Mouse (Mus musculus): Measurements from ENCODE around the gene BC029722. TPM values are rescaled to one million over a fixed set of nuclear protein-coding genes. Genes with fewer than 3 reads are reported as not detected.
"Not testable (repeated sequence)": the region's sequence is repeated elsewhere in the genome, so short reads cannot be mapped to it uniquely, and the experiment has no call there.

Gene BC029722
- total RNA-seq (2021): 100 to 1,000 TPM; 171 to 240 TPM
- long read RNA-seq, experiment 1, transcript BC029722-201 (2 exons, 1,615 nt): major isoform, 60 of 71 reads
- long read RNA-seq, experiment 1, partial matches to known transcripts: 0 of 71 reads
- long read RNA-seq, experiment 1, other reads (novel, unspliced or antisense): 11 of 71 reads
- long read RNA-seq, experiment 2, transcript BC029722-201 (2 exons, 1,615 nt): major isoform, 153 of 206 reads
- long read RNA-seq, experiment 2, partial matches to known transcripts: 0 of 206 reads
- long read RNA-seq, experiment 2, other reads (novel, unspliced or antisense): 53 of 206 reads

- no peak for DNase-seq (ENCODE audit: low spot score in 2 of 2)
Observed at GRCm38 (mm10) chr2:155819392-155819448, at the start of gene BC029722. BC029722 (minus strand) TSS chr2:155819426.

GRCm38 (mm10) chr2:155868320-155868719 lies 49.1 kb upstream of the BC029722 start:
- DNase-seq (ENCODE audit: low spot score in 2 of 2): no peak

GRCm38 (mm10) chr2:155863301-155863867 lies 44.2 kb upstream of the BC029722 start:
- DNase-seq (ENCODE audit: low spot score in 2 of 2): no peak

GRCm38 (mm10) chr2:155862573-155863300 lies 43.5 kb upstream of the BC029722 start:
- DNase-seq (ENCODE audit: low spot score in 2 of 2): no peak

GRCm38 (mm10) chr2:155861581-155861980 lies 42.4 kb upstream of the BC029722 start:
- peak in 1 of 2 experiments; percentile 19 for DNase-seq (ENCODE audit: low spot score in 2 of 2)

- DNase-seq (ENCODE audit: low spot score in 2 of 2): no peak
Observed at GRCm38 (mm10) chr2:155860102-155860501, 40.9 kb upstream of the BC029722 start.

- DNase-seq (ENCODE audit: low spot score in 2 of 2): no peak
Observed at GRCm38 (mm10) chr2:155852536-155852935, 33.3 kb upstream of the BC029722 start.

GRCm38 (mm10) chr2:155850120-155850519 lies 30.9 kb upstream of the BC029722 start:
- no peak for DNase-seq (ENCODE audit: low spot score in 2 of 2)

GRCm38 (mm10) chr2:155849464-155849863 lies 30.2 kb upstream of the BC029722 start:
- DNase-seq (ENCODE audit: low spot score in 2 of 2): no peak

- peak; percentile 79 to 81 for DNase-seq (ENCODE audit: low spot score in 2 of 2)
Observed at GRCm38 (mm10) chr2:155848291-155848690, 29.1 kb upstream of the BC029722 start.

- no peak for DNase-seq (ENCODE audit: low spot score in 2 of 2)
Observed at GRCm38 (mm10) chr2:155846930-155847329, 27.7 kb upstream of the BC029722 start.

GRCm38 (mm10) chr2:155838961-155839360 lies 19.7 kb upstream of the BC029722 start:
- no peak for DNase-seq (ENCODE audit: low spot score in 2 of 2)

GRCm38 (mm10) chr2:155837961-155838360 lies 18.7 kb upstream of the BC029722 start:
- DNase-seq (ENCODE audit: low spot score in 2 of 2): no peak

- no peak for DNase-seq (ENCODE audit: low spot score in 2 of 2)
Observed at GRCm38 (mm10) chr2:155834732-155835131, 15.5 kb upstream of the BC029722 start, which contains the start of gene Fam83c. Fam83c (minus strand) TSS chr2:155834854.

- not testable (repeated sequence) for DNase-seq (ENCODE audit: low spot score in 2 of 2)
Observed at GRCm38 (mm10) chr2:155832087-155832486, 12.9 kb upstream of the BC029722 start.

GRCm38 (mm10) chr2:155831302-155831701 lies 12.1 kb upstream of the BC029722 start:
- no peak for DNase-seq (ENCODE audit: low spot score in 2 of 2)

GRCm38 (mm10) chr2:155830841-155831240 lies 11.6 kb upstream of the BC029722 start:
- DNase-seq (ENCODE audit: low spot score in 2 of 2): no peak

GRCm38 (mm10) chr2:155826630-155827424 lies 7.6 kb upstream of the BC029722 start, which contains the start of gene Eif6:
Eif6 (minus strand) TSS chr2:155826925.
- peak; percentile 73 to 77 for DNase-seq (ENCODE audit: low spot score in 2 of 2)

GRCm38 (mm10) chr2:155825904-155826629 lies 6.8 kb upstream of the BC029722 start:
- no peak for DNase-seq (ENCODE audit: low spot score in 2 of 2)

GRCm38 (mm10) chr2:155823722-155824121 lies 4.5 kb upstream of the BC029722 start:
- DNase-seq (ENCODE audit: low spot score in 2 of 2): no peak

GRCm38 (mm10) chr2:155820779-155821178 lies 1.6 kb upstream of the BC029722 start:
- DNase-seq (ENCODE audit: low spot score in 2 of 2): no peak
